Comparison of ENCODE assay signal across 10 mouse cellular contexts in the genomic region with DNA sequence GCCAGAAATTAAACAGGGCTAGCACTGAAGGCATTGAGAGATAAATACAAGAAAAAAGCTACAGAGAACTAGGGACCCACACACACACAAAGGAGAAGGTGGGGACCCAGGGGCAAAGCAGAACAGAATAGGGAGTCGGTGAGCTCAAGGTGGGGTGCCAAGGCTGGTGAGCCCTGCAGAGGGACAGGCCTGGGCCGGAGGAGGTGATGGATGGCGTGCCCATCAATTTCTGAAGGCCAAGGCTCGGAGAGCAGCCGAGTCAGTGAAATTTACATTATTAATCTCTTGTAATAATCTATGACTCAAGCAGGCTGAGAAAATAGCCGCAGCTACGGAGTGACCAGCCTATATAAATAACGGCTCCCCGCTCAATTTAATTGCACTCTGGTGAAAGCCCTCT.
A peak's percentile ranks its signal among the peaks of the same experiment; 100 is the strongest.
DNase-seq lines count a peak whose midpoint lies in the region; ATAC-seq and TF ChIP-seq lines count a peak whose summit lies in the region.
"Had no signal": no experiment of that assay in that cellular context is flagged by ENCODE, and none has a peak within 500 bp of the region (broad histone marks: within the 10 kb centered on the region; RNA-seq: fewer than 3 reads in every experiment).

No protein-coding gene starts in this region.

- no peaks in the 10 kb centered on the region for H3K9me3 ChIP-seq in intestine, embryonic 15.5 days
- H3K9me3 ChIP-seq in intestine, postnatal 0 days (ENCODE audit: control insufficient read depth) = no peaks in the 10 kb centered on the region
- H3K9me3 ChIP-seq in embryonic facial prominence, embryonic 13.5 days = no peaks in the 10 kb centered on the region
- H3K9me3 ChIP-seq in hindbrain, embryonic 12.5 days (replicated peaks) = no peaks in the 10 kb centered on the region
- no peaks in the 10 kb centered on the region for H3K9me3 ChIP-seq in midbrain, embryonic 12.5 days

- peaks cover 2% of the 10 kb centered on the region; the same call in 1 of the 2 replicates for H3K27me3 ChIP-seq in intestine, embryonic 15.5 days (replicated peaks)
- H3K27me3 ChIP-seq in intestine, postnatal 0 days (replicated peaks; ENCODE audit: control insufficient read depth, insufficient read depth, low read length) = no peaks in the 10 kb centered on the region
- peaks cover 32% of the 10 kb centered on the region for H3K27me3 ChIP-seq in embryonic facial prominence, embryonic 13.5 days
- H3K27me3 ChIP-seq in hindbrain, embryonic 12.5 days = no peaks in the 10 kb centered on the region
- no peaks in the 10 kb centered on the region; the same call in 1 of the 2 replicates for H3K27me3 ChIP-seq in midbrain, embryonic 12.5 days

- H3K36me3 ChIP-seq in intestine, embryonic 15.5 days = no peaks in the 10 kb centered on the region
- H3K36me3 ChIP-seq in intestine, postnatal 0 days (ENCODE audit: control insufficient read depth, insufficient read depth) = no peaks in the 10 kb centered on the region
- H3K36me3 ChIP-seq in embryonic facial prominence, embryonic 13.5 days = no peaks in the 10 kb centered on the region
- no peaks in the 10 kb centered on the region for H3K36me3 ChIP-seq in hindbrain, embryonic 12.5 days
- H3K36me3 ChIP-seq in midbrain, embryonic 12.5 days = no peaks in the 10 kb centered on the region

- H3K27ac ChIP-seq in intestine, embryonic 15.5 days = no peak overlapping the region
- no peak overlapping the region for H3K27ac ChIP-seq in intestine, postnatal 0 days (ENCODE audit: low read depth, low read length)
- H3K27ac ChIP-seq in embryonic facial prominence, embryonic 13.5 days = no peak overlapping the region
- H3K27ac ChIP-seq in hindbrain, embryonic 12.5 days = peak overlapping the region; percentile 89
- H3K27ac ChIP-seq in midbrain, embryonic 12.5 days (replicated peaks) = peak overlapping the region; percentile 90

- ATAC-seq in intestine, embryonic 15.5 days = no peak
- ATAC-seq in intestine, postnatal 0 days = no peak
- ATAC-seq in embryonic facial prominence, embryonic 13.5 days (ENCODE audit: insufficient number of reproducible peaks, insufficient read depth, low FRiP score, low TSS enrichment, low read depth) = no peak
- ATAC-seq in hindbrain, embryonic 12.5 days (ENCODE audit: low FRiP score) = peak; percentile 43
- ATAC-seq in midbrain, embryonic 12.5 days (ENCODE audit: low FRiP score, low read depth) = no peak

- peak overlapping the region; percentile 26; the same call in 1 of the 2 replicates for H3K4me2 ChIP-seq in intestine, embryonic 15.5 days (replicated peaks)
- no peak overlapping the region for H3K4me2 ChIP-seq in intestine, postnatal 0 days (replicated peaks; ENCODE audit: low read depth)
- H3K4me2 ChIP-seq in embryonic facial prominence, embryonic 13.5 days = peak overlapping the region; percentile 36
- peak overlapping the region; percentile 23 for H3K4me2 ChIP-seq in hindbrain, embryonic 12.5 days (replicated peaks)
- peak overlapping the region; percentile 34 for H3K4me2 ChIP-seq in midbrain, embryonic 12.5 days (replicated peaks)
- H3K4me2 ChIP-seq: liver, embryonic 11.5 days had no signal

- no peak overlapping the region for H3K9ac ChIP-seq in intestine, embryonic 15.5 days
- H3K9ac ChIP-seq in intestine, postnatal 0 days (ENCODE audit: low read depth, low read length) = no peak overlapping the region
- H3K9ac ChIP-seq in embryonic facial prominence, embryonic 13.5 days = no peak overlapping the region
- H3K9ac ChIP-seq in hindbrain, embryonic 12.5 days = peak overlapping the region; percentile 33
- peak overlapping the region; percentile 44 for H3K9ac ChIP-seq in midbrain, embryonic 12.5 days (replicated peaks)

- H3K4me1 ChIP-seq in intestine, embryonic 15.5 days (replicated peaks) = peaks cover 6% of the 10 kb centered on the region; the same call in 1 of the 2 replicates
- no peaks in the 10 kb centered on the region for H3K4me1 ChIP-seq in intestine, postnatal 0 days (replicated peaks; ENCODE audit: control insufficient read depth, insufficient read depth, low read length)
- H3K4me1 ChIP-seq in embryonic facial prominence, embryonic 13.5 days = peaks cover 8% of the 10 kb centered on the region; the same call in 1 of the 2 replicates
- H3K4me1 ChIP-seq in hindbrain, embryonic 12.5 days = peaks cover 27% of the 10 kb centered on the region
- H3K4me1 ChIP-seq in midbrain, embryonic 12.5 days = peaks cover 34% of the 10 kb centered on the region

- DNase-seq in frontal cortex, adult 2 months (ENCODE audit: extremely low spot score in 1 of 2, low spot score in 1 of 2) = no peak
- DNase-seq in adrenal gland, adult 8-10 months = no peak
- DNase-seq in right cerebral cortex, postnatal 25 days = no peak
- DNase-seq: kidney, postnatal 10 days had no signal

- 38% methylated on average over 9 of the region's 9 CpGs for WGBS in intestine, embryonic 15.5 days
- 37% methylated on average over 9 of the region's 9 CpGs for WGBS in intestine, postnatal 0 days
- 63% methylated on average over 9 of the region's 9 CpGs for WGBS in embryonic facial prominence, embryonic 13.5 days
- 48% methylated on average over 9 of the region's 9 CpGs for WGBS in hindbrain, embryonic 12.5 days
- WGBS in midbrain, embryonic 12.5 days = 45% methylated on average over 9 of the region's 9 CpGs

- TF ChIP-seq CTCF in intestine, postnatal 0 days (IDR thresholded peaks at IDR 0.05; ENCODE audit: low read depth) = no peak

- H3K4me3 ChIP-seq in intestine, embryonic 15.5 days (replicated peaks) = no peak overlapping the region
- H3K4me3 ChIP-seq in intestine, postnatal 0 days (ENCODE audit: low read depth, low read length) = no peak overlapping the region
- H3K4me3 ChIP-seq in embryonic facial prominence, embryonic 13.5 days = no peak overlapping the region
- H3K4me3 ChIP-seq in hindbrain, embryonic 12.5 days = no peak overlapping the region
- H3K4me3 ChIP-seq in midbrain, embryonic 12.5 days = 0 out of 2 replicates have a peak overlapping the region, but pooled peaks have one; percentile 3

Comparison
In these comparisons a context has a peak if more than half of its experiments do, and no peak if none do; other contexts are left out.
1. H3K27ac ChIP-seq: peak in hindbrain, embryonic 12.5 days (single experiment) and midbrain, embryonic 12.5 days (single experiment); none in intestine, embryonic 15.5 days (single experiment), intestine, postnatal 0 days (single experiment) and embryonic facial prominence, embryonic 13.5 days (single experiment).
2. H3K9ac ChIP-seq: peak in hindbrain, embryonic 12.5 days (single experiment) and midbrain, embryonic 12.5 days (single experiment); none in intestine, embryonic 15.5 days (single experiment), intestine, postnatal 0 days (single experiment) and embryonic facial prominence, embryonic 13.5 days (single experiment).